Mouse (Mus musculus): ENCODE results near the gene Adra2b.

Adra2b gene

GRCm38 (mm10) chr2:127379250-127379649 lies 16.2 kb downstream of the Adra2b start:
- DNase-seq (ENCODE audit: low spot score in 2 of 2), result no peak

DNA sequence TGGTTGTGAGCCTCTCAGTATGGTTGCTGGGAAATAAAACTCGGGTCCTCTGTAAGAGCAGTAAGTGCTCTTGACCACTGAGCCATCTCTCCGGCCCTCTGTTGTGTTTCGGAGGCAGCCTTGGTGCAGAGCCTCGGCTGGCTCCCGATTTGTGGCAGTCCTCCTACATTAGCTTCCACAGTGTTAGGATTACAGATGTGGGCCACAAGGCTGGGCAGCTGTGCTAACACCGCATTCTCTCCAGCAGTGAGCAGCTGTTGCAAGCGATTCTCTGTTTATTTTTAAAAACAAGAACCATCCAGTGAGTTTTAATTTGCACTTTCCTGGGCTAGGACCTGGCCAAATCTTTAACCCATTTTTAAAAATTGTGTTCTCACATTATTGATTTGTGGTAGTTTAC lies 20.9 kb downstream of the Adra2b start:
- no peak for DNase-seq (ENCODE audit: low spot score in 2 of 2)

DNA sequence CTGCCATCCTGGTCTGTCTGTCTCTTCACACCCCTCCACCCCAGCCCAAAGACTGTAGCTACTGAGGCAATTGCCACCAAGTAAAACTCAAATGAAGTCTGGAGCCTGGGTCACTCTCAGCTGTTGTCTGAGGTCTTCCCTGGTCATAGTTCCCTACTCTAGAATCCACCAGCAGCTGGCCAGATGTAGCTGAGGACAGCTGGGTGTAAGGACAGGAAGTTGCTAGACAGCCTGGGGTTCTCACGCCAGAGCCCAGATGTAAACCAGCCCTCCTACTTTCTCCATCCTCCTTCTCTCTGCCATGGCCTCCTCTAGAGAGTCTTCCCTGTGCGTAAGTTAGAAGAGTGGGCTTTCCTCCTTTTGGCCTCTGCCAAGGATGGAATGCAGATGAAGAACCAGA lies 24.5 kb downstream of the Adra2b start:
- DNase-seq (ENCODE audit: low spot score in 2 of 2), result no peak

DNA sequence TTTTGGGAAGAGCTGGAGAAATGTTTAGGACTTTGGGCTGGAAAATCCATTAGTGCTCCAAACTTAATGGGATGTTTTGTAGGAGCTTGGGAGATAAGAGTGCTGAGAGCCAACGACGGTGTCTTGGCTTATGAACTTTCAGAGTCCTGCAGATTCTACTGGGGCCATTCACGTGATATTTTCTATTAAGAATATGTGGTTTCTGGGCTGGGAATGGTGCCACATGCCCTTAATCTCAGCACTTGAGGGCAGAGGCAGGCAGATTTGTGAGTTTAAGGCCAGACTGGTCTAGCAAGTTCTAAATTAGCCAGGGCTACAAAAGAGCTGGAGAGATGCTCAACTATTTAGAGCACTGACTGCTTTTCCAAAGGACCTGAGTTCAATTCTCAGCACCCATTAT lies 27.3 kb downstream of the Adra2b start:
- DNase-seq (ENCODE audit: low spot score in 2 of 2), result no peak

DNA sequence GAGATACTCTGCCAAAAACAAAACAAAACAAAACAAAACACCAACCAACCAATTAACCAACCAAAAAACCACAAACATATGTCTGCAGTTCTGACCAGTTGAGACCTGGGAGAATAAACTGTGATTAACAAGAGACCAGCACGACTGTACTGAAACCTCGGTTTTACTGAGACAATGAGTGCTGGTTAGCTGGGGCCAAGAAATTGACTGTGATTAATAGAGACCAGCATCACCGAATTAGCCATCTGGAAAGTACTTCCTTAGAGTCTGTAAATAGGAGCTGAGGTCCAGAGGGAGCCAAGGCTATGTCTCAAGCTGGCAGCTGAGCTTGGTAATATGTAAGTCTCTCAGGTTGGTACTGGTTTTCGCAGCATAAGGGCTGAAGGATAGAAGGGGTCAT lies 27.8 kb downstream of the Adra2b start:
- DNase-seq (ENCODE audit: low spot score in 2 of 2), result no peak

DNA sequence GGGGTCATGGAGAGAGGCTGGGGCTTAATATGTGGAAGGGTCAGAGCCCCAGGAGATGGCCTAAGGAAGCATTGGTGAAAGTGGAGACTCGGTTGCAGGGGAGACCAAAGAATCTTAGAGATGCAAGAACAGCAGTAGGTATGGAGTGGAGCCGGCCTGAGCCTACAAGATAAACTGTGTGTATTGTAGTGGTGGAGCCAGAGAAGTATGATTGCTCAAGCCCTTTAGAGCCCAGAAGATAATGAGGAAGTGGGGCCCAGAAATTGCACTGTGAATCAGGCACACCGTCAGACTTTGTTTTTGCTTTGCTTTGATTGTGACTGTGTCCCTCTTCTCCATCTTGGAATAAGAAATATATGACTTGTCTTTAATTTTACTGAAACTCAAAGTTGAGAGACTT lies 28.3 kb downstream of the Adra2b start:
- no peak for DNase-seq (ENCODE audit: low spot score in 2 of 2)

DNA sequence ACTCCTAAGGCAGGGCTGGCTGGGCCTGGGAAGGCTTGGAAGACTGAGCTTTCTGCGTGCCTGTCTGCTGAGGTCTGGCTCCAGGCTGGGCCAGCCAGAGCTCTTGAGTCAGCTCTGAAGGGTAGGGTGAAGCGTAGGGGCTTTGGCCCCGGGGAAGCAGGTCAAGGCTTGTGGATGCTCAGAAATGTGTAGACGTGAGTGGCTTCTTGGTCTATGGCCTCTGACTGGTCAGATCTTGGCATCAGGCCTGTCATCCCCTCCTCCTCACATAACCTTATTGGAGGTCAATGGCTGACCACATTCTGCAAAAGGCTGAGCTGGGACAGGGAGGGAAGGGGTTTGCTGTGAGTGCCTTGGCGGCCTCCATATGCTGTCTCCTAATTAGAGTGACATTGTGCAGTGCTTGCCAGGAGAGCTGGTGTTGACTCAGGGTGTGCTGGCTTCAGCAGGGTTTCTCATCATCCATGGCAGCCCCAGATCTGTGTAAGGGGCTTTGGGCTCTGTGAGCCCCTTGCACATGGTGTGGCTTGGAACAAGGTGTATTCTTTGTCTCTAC lies 31.7 kb downstream of the Adra2b start:
- peak in 1 of 2 experiments; percentile 56 for DNase-seq (ENCODE audit: low spot score in 2 of 2)

DNA sequence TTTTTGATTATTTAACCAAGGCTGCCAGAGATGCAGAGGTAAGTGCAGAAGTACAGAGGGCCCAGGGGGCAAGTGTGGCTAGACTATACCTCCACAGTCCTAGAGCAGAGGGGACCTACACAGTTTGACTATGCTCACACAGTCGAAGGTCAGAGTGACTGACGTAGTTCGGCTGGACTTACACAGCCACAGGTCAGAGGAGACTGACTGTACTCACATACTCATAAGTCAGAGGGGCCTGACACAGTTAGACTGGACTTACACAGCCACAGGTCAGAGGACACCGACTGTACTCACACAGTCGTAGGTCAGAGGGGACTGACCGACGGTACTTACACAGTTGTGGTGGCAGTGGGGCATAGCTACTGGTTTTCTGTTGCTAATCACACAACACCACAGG lies 35.7 kb downstream of the Adra2b start:
- DNase-seq (ENCODE audit: low spot score in 2 of 2), result no peak

DNA sequence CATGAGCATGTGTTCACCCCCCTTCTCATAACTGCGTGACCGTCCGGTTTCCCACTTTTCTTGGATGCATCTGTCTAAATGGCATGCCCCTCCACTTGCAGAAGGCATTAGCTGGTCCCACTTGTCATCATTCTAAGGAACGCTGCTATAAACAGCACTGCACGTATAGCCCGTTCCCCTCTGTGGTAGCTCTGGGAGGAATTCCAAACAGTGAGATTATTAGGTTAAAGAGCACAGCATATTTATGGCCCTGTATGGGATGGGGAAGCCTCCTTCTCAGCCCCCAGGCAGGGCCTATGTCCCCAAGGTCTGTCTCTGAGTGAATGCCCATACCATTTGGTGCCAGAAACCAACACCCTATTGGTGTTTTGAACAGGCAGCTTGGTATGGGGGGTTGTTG lies 48.1 kb downstream of the Adra2b start:
- DNase-seq (ENCODE audit: low spot score in 2 of 2), result no peak

DNA sequence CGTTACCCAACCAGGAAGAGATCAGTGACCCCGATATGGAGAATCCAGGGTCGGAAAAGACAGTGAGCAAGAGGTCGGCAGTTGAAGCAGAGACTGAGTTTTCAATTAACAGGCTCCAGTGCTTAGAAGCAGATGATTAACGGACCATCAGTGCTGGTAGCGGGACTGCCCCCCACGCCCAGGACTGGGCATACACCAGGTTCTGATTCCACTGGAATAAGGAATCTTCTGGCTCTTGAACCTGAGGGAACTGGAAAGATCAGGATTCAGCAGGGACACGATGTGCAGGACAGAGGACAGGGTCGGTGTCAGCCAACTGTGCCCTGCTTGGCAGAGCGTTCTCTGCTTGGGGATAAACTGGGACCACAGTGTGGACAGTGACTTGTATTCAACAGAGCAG lies 52.8 kb downstream of the Adra2b start:
- no peak for DNase-seq (ENCODE audit: low spot score in 2 of 2)

GRCm38 (mm10) chr2:127416706-127417105 lies 53.7 kb downstream of the Adra2b start:
- DNase-seq (ENCODE audit: low spot score in 2 of 2), result no peak
